Mouse (Mus musculus): Measurements from ENCODE around the gene Nr1i3.

Nr1i3 gene

DNA sequence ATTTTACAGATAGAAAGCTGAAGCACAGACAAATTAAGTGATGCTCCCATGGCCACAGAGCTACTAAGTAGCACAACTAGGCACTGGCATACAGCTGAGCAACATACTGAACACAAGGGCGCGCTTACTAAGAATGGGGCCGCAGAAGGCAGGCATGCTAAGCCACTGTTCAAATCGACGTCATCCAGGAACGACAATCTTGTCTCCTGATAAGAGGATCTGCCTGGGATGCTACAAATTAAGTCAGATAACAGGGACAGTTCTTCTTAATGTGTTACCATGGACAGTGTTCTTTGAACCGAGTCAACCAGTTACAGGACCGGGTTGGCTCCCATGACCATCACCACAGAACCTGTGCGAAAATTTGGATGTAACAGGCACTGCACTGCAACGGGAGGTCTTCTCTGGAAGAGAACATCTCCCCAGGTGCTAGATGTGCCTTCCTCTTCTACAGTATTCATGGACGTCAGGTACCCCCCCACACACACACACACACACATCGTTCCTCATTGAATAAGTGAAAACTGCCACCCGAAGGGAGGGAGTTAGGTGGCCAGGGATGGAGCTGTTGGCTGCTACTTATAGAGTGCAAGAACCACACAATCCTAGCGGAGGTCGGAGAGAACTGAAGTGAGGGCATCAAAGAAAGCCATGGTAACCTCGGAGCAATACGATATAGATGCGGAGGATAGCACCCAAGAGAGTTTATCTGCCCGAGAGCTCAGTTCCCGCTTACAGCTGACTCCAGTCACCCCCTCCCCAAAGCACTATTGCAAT lies 18.5 kb upstream of the Nr1i3 start:
- DNase-seq (ENCODE audit: low read depth, low spot score) = no peak

- peak; percentile 84 for DNase-seq (ENCODE audit: low read depth, low spot score)
Observed at GRCm38 (mm10) chr1:171195887-171196397, 17.8 kb upstream of the Nr1i3 start, which contains the start of gene Pcp4l1. Pcp4l1 (minus strand) TSS chr1:171196268.

DNA sequence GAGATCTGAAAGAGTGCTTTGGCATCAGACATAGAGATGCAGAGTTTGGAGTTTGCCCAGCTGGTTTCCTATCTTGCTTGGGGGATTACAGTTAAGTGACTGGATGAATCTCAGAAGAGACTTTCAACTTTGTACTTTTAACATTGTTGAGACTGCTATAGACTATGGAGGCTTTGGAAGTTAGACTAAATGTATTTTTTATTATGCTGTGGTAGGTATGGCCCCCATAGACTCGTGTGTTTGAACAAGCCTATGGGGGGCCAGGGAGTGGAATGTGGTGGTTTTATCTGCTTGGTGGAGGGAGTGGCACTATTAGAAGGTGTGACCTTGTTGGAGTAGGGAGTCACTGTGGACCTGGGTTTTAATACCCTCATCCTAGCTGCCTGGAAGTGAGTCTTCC lies 14.2 kb upstream of the Nr1i3 start:
- DNase-seq (ENCODE audit: low read depth, low spot score) = no peak

DNA sequence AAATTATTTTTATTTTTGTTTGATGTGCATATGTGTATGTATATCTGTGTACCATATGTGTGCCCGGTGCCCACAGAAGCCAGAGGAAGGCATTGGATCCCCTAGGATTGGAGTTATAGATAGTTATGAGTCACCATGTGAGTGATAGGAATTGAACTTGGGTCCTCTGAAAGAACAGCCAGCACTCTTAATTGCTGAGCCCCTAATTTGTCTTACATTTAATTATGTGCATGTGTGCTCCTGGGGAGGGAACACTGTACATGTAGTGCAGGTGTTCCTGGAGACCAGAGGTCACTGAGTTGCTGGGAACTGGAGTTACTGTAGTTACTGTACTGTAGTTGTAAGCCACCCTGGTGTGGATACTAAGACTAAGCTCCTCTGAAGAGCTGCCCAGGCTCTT lies 13.0 kb upstream of the Nr1i3 start:
- no peak for DNase-seq (ENCODE audit: low read depth, low spot score)

DNA sequence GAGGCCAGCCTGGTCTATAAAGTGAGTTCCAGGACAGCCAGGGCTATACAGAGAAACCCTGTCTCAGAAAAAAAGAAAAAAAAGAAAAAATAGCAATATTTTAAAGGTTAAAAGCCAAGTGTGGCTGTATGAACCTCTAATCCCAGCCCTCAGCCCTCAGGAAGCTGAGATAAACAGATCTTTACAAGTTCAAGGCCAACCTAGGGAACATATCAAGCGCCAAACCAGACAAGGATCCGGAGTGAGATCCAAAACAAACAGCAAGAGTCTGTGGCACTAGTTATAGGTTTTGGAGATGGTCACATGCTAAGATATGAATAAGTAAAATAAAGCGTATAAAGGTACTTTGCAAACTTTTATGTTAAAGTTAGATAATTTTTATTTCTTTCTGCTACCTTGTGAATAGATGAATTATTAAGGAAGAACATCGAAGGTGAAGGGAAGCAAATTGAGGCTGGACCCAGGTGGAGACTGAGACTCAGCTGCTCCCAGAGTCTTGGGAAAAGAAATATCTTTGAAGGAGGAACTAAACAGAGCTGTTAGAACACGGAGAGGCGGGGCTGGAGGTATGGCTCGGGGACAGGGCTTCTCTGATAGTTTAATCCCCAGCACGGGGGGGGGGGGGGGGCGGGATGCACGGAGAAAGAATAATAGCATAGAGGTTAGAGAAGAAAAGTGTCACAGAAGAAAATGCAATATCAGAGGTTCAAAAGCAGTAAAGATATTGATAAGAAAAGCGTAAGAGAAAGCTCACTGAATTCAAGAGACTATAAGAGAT lies 10.1 kb upstream of the Nr1i3 start:
- DNase-seq (ENCODE audit: low read depth, low spot score) = no peak

GRCm38 (mm10) chr1:171204249-171204644 lies 9.5 kb upstream of the Nr1i3 start:
- no peak for DNase-seq (ENCODE audit: low read depth, low spot score)

DNA sequence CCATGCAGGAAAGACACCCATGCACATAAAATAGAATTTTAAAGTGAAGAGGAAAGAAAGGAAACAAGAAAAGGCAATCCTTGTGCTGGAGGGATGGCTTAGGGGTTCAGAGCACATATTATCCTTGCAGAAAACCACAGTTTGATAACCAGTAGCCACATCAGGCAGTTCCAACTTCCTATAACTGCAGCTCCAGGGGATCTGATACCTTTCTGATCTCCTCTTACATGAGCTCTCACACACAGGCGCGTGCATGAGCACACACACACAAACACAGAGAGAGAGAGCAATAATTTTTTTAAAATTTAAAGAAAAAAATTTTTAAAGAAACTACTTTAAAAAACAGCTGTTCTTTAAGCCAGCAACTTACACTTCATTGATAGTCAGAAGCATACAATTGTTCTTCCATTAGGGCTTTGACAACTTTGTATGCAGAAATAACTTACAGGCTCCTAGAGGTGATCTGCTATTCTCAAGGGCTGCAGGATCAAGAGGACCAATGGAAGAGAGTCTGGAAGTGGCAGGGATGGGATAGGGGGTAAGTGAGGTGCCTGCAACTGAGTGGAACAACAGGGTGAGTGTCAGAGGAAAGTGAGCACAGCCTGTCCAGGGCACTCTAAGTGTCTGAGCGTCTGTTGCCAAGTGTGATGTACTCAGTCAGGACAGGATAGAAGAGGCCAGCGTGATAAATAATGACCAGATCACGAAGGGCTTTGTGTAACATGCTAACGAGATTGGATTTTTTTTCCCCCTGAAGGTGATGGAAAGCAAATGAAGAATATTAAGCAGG lies 7.9 kb upstream of the Nr1i3 start:
- DNase-seq (ENCODE audit: low read depth, low spot score) = no peak

GRCm38 (mm10) chr1:171209409-171209808 lies 4.4 kb upstream of the Nr1i3 start:
- no peak for DNase-seq (ENCODE audit: low read depth, low spot score)

DNA sequence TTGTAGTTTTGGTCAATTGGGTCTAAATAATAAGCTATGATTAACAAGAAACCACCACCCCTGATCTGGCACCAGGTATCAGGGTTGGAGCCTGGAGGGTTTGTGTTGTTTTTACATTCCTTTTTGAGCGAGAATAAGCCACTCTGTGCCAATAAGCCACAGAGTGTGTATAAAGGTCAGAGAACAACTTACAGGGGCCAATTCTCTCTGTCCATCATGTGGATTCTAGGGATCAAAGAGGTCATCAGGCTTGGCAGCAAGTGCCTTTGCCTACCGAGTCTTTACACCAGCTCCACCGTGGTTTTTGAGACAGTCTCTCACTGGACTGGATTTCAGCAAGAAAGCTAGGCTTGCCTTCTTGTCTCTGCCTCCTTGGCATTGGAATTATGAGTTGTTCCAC lies 916 bp upstream of the Nr1i3 start:
- no peak for DNase-seq (ENCODE audit: low read depth, low spot score)

DNA sequence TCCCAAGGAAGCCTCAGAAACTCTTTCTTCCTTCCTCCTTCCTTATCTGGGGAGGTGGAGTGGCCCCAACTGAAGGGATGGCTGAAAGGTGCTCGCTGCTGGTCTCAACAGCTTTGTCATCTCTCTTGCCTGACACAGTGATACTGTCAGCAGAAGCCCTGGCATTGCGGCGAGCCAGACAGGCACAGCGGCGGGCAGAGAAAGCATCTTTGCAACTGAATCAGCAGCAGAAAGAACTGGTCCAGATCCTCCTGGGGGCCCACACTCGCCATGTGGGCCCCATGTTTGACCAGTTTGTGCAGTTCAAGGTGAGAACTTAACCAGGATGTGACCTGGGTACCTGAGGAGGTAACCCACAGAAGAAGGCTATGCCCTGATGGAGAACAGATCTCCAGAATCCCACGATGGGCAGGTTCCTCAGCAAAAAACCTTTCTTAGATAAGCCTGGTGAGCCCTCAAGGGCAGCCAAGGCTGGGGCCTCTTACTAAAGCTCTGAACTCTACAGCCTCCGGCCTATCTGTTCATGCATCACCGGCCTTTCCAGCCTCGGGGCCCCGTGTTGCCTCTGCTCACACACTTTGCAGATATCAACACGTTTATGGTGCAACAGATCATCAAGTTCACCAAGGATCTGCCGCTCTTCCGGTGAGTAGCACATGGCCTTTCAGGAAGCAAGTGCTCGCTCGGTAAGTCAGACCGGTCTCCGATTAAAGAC lies 2.6 kb downstream of the Nr1i3 start:
- DNase-seq (ENCODE audit: low read depth, low spot score) = no peak

DNA sequence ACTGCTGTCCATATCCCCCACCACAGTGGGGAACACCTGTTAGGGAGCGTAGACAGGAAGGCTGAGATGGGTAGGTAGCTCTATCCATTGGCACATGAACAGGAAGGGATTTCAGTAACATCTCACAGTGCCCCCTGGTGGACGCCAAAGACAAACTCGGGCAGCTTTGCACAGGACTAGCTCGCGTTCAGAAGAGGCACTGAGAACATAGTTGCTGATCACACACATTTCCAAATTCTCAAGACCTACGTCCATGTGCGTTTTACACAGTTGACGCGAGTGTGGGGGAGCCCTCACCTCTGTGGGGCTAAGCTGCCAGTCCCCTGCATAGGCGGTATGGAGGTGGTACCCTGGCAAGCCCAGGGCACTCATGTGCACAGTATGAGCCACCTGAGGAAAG lies 7.1 kb downstream of the Nr1i3 start:
- DNase-seq (ENCODE audit: low read depth, low spot score) = peak; percentile 89

DNA sequence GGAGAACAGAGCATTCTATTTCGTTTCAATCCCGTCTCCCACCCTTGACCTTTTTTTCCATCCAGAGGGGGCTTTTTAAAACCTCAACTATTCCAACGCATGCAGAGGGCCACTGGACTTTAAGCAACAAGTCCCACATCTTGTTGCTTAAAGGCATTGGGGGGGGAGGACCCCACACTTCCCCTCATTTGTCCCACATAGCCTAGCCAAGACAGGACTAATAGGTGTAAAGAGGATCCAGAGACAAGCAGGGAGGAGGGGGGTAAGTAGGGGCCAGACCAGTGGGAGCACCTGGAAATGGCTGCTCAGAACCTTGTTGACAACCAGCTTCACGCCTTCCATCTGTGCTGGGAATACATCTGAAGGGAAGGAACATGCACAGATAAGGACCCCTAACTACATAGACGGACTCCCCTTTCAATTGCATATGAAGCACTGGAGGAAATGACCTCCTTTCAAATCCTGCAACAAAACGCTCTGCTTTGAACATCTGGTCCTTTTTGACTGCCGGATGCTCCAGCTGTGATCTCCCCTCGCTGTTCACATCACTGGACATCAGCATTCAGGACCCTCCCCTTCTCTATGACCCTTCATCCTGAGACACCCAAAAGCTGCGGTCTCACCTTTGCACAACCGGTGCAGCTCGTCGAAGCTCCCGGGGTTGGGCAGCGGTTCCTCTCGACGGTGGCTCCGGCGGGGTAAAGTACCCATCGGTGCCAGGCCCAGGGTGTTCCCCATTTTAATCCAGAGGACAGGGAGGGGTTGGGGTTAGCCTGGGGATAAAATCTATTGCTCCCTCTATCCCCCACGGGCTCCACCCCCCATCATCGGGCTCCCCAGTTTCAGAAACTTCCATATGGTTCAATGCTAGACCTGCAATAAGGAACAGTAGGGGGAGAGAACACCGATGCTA lies 7.8 kb downstream of the Nr1i3 start:
- peak; percentile 49 for DNase-seq (ENCODE audit: low read depth, low spot score)

DNA sequence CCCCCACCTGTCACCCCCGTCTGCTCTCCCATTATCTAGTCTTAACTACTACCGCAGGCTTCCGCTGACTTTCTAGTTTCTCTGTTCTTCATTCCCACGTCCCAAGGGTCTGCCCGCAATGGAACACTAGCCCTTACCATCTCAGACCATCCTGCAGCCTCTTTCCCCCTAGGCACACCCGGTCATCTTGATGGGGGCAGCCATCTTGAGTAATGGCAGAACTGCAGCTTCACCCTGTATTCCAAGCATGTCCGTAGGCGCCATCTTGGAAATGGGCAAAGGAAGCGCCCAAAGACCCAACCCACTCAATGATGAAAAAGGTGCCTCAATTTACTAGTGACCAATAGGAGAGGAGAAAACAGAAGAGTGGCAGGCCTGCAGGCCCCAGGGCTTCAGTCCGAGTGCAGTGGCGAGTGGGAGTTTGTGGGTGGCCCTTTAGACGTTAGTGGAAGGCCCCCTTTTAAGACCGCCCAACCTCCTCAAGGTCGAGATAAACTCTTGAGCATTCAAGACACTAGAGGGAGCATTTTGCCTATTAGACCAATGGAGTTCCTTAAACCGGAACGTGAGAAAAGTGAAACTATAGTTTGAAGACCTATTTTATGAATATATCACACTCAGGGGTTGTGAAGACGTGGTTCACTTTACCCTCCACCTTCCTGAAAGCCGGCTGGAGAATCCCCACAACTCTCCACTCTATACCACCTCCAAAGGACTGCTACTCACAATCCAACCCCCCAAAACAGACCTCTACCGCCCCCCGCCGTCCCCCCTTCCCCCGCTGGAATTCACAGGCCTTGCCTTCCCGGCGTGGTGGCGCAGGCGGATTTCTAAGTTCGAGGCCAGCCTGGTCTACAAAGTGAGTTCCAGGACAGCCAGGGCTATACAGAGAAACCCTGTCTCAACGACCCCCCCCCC lies 8.7 kb downstream of the Nr1i3 start, which contains the start of gene Tomm40l:
TSS of gene Tomm40l (minus strand) at position 277 of the 918 bp plus-strand sequence.
- peak; percentile 100 for DNase-seq (ENCODE audit: low read depth, low spot score)

GRCm38 (mm10) chr1:171223168-171223567 lies 9.4 kb downstream of the Nr1i3 start:
- DNase-seq (ENCODE audit: low read depth, low spot score) = no peak

DNA sequence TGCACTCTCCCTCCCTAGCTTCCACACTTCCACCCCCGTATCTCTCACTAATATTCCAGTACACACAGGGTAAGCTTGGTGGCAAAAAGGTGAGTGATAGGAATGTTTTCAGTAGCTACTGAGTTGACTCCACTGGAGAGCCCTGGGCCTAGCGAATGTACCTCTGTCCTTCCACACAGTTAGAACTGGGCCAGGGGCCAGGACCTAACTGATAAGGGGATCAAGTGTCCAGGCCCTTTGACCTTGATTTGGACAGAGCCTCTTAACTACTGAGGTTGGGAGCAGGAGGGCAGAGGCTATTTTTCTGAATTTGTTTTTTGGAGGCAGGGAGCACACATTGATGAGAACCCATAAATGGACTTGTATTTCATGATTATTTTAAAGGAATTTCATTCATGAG lies 10.0 kb downstream of the Nr1i3 start:
- no peak for DNase-seq (ENCODE audit: low read depth, low spot score)

- no peak for DNase-seq (ENCODE audit: low read depth, low spot score)
Observed at GRCm38 (mm10) chr1:171224857-171225256, 11.1 kb downstream of the Nr1i3 start, which contains the start of gene Apoa2. Apoa2 (plus strand) TSS chr1:171225054.

DNA sequence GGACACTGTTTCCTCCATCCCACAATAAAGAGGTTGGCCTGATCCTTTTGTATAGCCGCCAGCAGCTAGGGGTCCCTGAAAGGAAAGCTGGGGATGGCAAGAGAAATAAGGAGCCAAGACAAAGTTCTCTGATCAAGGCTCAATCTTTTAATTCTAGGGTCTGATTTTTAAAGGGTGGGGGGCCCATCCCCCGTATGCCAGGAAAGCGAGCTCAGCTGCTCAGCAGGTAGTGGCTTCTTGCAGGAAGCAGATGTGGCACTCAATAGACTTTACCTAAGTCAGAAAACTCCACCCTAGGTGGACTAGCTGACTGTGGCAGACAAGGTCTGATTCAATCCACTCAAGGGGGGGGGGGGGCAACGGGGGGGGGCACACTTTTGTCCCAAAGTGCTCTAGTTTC lies 13.0 kb downstream of the Nr1i3 start:
- DNase-seq (ENCODE audit: low read depth, low spot score) = no peak

GRCm38 (mm10) chr1:171227879-171228278 lies 14.1 kb downstream of the Nr1i3 start:
- DNase-seq (ENCODE audit: low read depth, low spot score) = no peak

- DNase-seq (ENCODE audit: low read depth, low spot score) = no peak
Observed at GRCm38 (mm10) chr1:171229750-171230149, 16.0 kb downstream of the Nr1i3 start.
